Mouse (Mus musculus) lung, embryonic 16.5 days (tissue): ENCODE measurements around the gene Ezr. TPM values are rescaled to one million over a fixed set of nuclear protein-coding genes. Genes with fewer than 3 reads are reported as not detected.

ENCODE experiments used
- ATAC-seq: fragments of 200-750 bp; cut with Nextera tagmentation; 2 replicates; pipeline ENCODE4 v1.8.0; 2017; ENCODE audit warnings: low read depth, mild to moderate bottlenecking, moderate library complexity
- H3K27ac ChIP-seq: fragments of 300-500 bp; sonication (generic); 2 replicates; pipeline ENCODE4 v1.5.1; 2014; ENCODE audit warnings: mild to moderate bottlenecking, control low read depth, low read length
- H3K27me3 ChIP-seq: fragments of 300-500 bp; sonication (generic); 2 replicates; pipeline ENCODE4 v1.6.1; 2014; ENCODE audit warnings: low read depth, low read length, mixed read lengths; ENCODE audit not compliant: control insufficient read depth, insufficient read depth
- H3K36me3 ChIP-seq: fragments of 300-500 bp; sonication (generic); 2 replicates; pipeline ENCODE4 v1.6.1; 2014; ENCODE audit warnings: low read length; ENCODE audit not compliant: control insufficient read depth, insufficient read depth
- H3K4me1 ChIP-seq: fragments of 300-500 bp; sonication (generic); replicated peaks from 2 replicates; pipeline ENCODE4 v1.6.1; 2014; ENCODE audit warnings: low read length, mixed read lengths; ENCODE audit not compliant: control insufficient read depth, insufficient read depth
- H3K4me2 ChIP-seq: fragments of 300-500 bp; sonication (generic); 2 replicates; pipeline ENCODE4 v1.6.1; 2014; ENCODE audit warnings: low read depth, low read length, control low read depth
- H3K4me3 ChIP-seq: fragments of 300-500 bp; sonication (generic); 2 replicates; pipeline ENCODE4 v1.5.1; 2014; ENCODE audit warnings: mild to moderate bottlenecking, low read length, control low read depth
- H3K9ac ChIP-seq: fragments of 300-500 bp; sonication (generic); 2 replicates; pipeline ENCODE4 v1.6.1; 2014; ENCODE audit warnings: low read length, control low read depth
- H3K9me3 ChIP-seq: fragments of 300-500 bp; sonication (generic); 2 replicates; pipeline ENCODE4 v1.6.1; 2016; ENCODE audit warnings: low read length; ENCODE audit not compliant: control insufficient read depth
- whole genome bisulfite sequencing: fragments of 180-500 bp; shearing (Covaris S2); extraction: QIAGEN DNeasy Blood & Tissue Kit; methylation state at CpG from one replicate; pipeline ENCODE4 v1.1.7; 2014; 5-methylcytosine and 5-hydroxymethylcytosine counted together
- polyA plus RNA-seq: library from polyadenylated mRNA; unstranded; fragments of >200 nt; fragmentation: Nextera tagmentation; extraction: Ambion mirVana; gene quantifications from 2 replicates; pipeline ENCODE4 v1.2.1, GENCODE M21; 2015

Ezr gene
- polyA plus RNA-seq = 154 and 168 TPM in 2 replicates

- H3K4me1 ChIP-seq = peaks cover 26% of the 10 kb centered on the region
- peak within 1 kb of the TSS; percentile 92 for H3K4me2 ChIP-seq
- H3K27me3 ChIP-seq = no peaks in the 10 kb centered on the region
- no peaks in the 10 kb centered on the region for H3K36me3 ChIP-seq
- ATAC-seq = peak; percentile 89
- peak within 1 kb of the TSS; percentile 84 for H3K4me3 ChIP-seq
- peak within 1 kb of the TSS; percentile 96 for H3K27ac ChIP-seq
- no peaks in the 10 kb centered on the region for H3K9me3 ChIP-seq
- under 1% methylated on average over 52 of the region's 52 CpGs for WGBS
- H3K9ac ChIP-seq = peak within 1 kb of the TSS; percentile 83
These were observed at the start of gene Ezr for GRCm38 (mm10) chr17:6782611-6783005. Gene Ezr (minus strand): TSS chr17:6782784.

- H3K36me3 ChIP-seq = no peaks in the 10 kb centered on the region
- H3K27ac ChIP-seq = peak overlapping the region; percentile 99
- ATAC-seq = no peak
- no peaks in the 10 kb centered on the region for H3K9me3 ChIP-seq
- H3K4me3 ChIP-seq = no peak overlapping the region
- no peak overlapping the region for H3K9ac ChIP-seq
- WGBS = 43% methylated on average over 1 of the region's 1 CpGs
- H3K4me2 ChIP-seq = no peak overlapping the region
- H3K27me3 ChIP-seq = no peaks in the 10 kb centered on the region
- peaks cover 8% of the 10 kb centered on the region; the same call in 1 of the 2 replicates for H3K4me1 ChIP-seq
These were observed 47.5 kb upstream of the Ezr start for GRCm38 (mm10) chr17:6830004-6830592.

- Histone ChIP-seq H3K36me3 (no peaks in the 10 kb centered on the region), H3K4me1 (peaks cover 8% of the 10 kb centered on the region; the same call in 1 of the 2 replicates), H3K27me3 (no peaks in the 10 kb centered on the region), H3K9ac (peak overlapping the region; percentile 79), H3K4me3 (peak overlapping the region; percentile 66), H3K27ac (peak overlapping the region; percentile 99), H3K9me3 (no peaks in the 10 kb centered on the region), H3K4me2 (peak overlapping the region; percentile 91)
- no peak for ATAC-seq
- 45% methylated on average over 7 of the region's 7 CpGs for WGBS
These were observed 46.1 kb upstream of the Ezr start for GRCm38 (mm10) chr17:6828531-6829150.

GRCm38 (mm10) chr17:6827740-6828461, 45.3 kb upstream of the Ezr start:
- peak overlapping the region; percentile 79 for H3K9ac ChIP-seq
- H3K27ac ChIP-seq = peak overlapping the region; percentile 99
- no peaks in the 10 kb centered on the region for H3K27me3 ChIP-seq
- peak overlapping the region; percentile 66 for H3K4me3 ChIP-seq
- no peaks in the 10 kb centered on the region for H3K36me3 ChIP-seq
- under 1% methylated on average over 64 of the region's 64 CpGs for WGBS
- ATAC-seq = peak; percentile 97
- peak overlapping the region; percentile 91 for H3K4me2 ChIP-seq
- H3K9me3 ChIP-seq = no peaks in the 10 kb centered on the region
- peaks cover 8% of the 10 kb centered on the region; the same call in 1 of the 2 replicates for H3K4me1 ChIP-seq

GRCm38 (mm10) chr17:6827159-6827733, 44.7 kb upstream of the Ezr start:
- Histone ChIP-seq H3K4me2 (peak overlapping the region; percentile 91), H3K4me3 (peak overlapping the region; percentile 66), H3K27me3 (no peaks in the 10 kb centered on the region), H3K36me3 (no peaks in the 10 kb centered on the region), H3K4me1 (peaks cover 8% of the 10 kb centered on the region; the same call in 1 of the 2 replicates), H3K9me3 (no peaks in the 10 kb centered on the region), H3K27ac (peak overlapping the region; percentile 99), H3K9ac (peak overlapping the region; percentile 79)
- ATAC-seq = peak; percentile 13
- 25% methylated on average over 10 of the region's 10 CpGs for WGBS

- Histone ChIP-seq H3K36me3 (no peaks in the 10 kb centered on the region), H3K27me3 (no peaks in the 10 kb centered on the region), H3K4me3 (no peak overlapping the region), H3K4me2 (no peak overlapping the region), H3K9me3 (no peaks in the 10 kb centered on the region), H3K27ac (no peak overlapping the region), H3K4me1 (peaks cover 18% of the 10 kb centered on the region), H3K9ac (no peak overlapping the region)
- ATAC-seq = no peak
- WGBS = 64% methylated on average over 5 of the region's 5 CpGs
These were observed 34.2 kb upstream of the Ezr start for GRCm38 (mm10) chr17:6816796-6817195.

GRCm38 (mm10) chr17:6816151-6816550, 33.6 kb upstream of the Ezr start:
- Histone ChIP-seq H3K27me3 (no peaks in the 10 kb centered on the region), H3K36me3 (no peaks in the 10 kb centered on the region), H3K9me3 (no peaks in the 10 kb centered on the region), H3K4me2 (no peak overlapping the region), H3K9ac (no peak overlapping the region), H3K4me3 (no peak overlapping the region), H3K4me1 (peaks cover 18% of the 10 kb centered on the region), H3K27ac (no peak overlapping the region)
- 59% methylated on average over 1 of the region's 1 CpGs for WGBS
- no peak for ATAC-seq

DNA sequence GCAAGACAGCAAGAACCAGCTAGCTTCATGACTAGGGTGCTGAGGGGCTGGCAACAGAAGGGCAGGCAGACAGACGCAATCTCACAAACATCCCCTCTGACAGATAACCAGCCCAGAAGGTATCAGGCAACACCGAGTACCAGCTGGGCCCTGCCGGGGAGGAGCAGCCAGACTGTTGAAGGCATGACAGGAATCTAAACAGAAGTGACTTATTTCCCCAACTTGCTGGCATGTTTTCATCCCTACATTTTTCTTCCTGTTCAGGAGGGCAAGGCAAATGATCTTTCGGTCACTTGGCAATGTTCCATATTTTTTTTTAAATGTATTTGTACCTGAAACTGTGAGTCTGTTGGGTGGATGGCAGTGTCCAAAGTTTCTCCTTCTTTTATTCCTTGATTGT, 32.1 kb upstream of the Ezr start:
- no peak overlapping the region for H3K9ac ChIP-seq
- no peaks in the 10 kb centered on the region for H3K27me3 ChIP-seq
- WGBS = 14% methylated on average over 4 of the region's 4 CpGs
- no peaks in the 10 kb centered on the region for H3K36me3 ChIP-seq
- ATAC-seq = 0 out of 2 replicates have a peak, but pooled peaks have one; percentile 24
- H3K4me1 ChIP-seq = peaks cover 18% of the 10 kb centered on the region
- no peak overlapping the region for H3K4me3 ChIP-seq
- no peak overlapping the region for H3K27ac ChIP-seq
- no peak overlapping the region for H3K4me2 ChIP-seq
- H3K9me3 ChIP-seq = no peaks in the 10 kb centered on the region

GRCm38 (mm10) chr17:6812851-6813191, 30.2 kb upstream of the Ezr start:
- Histone ChIP-seq H3K4me1 (peaks cover 22% of the 10 kb centered on the region), H3K9me3 (no peaks in the 10 kb centered on the region), H3K4me3 (no peak overlapping the region), H3K27ac (peak overlapping the region; percentile 51), H3K9ac (0 out of 2 replicates have a peak overlapping the region, but pooled peaks have one; percentile 8), H3K27me3 (no peaks in the 10 kb centered on the region), H3K4me2 (no peak overlapping the region), H3K36me3 (no peaks in the 10 kb centered on the region)
- 25% methylated on average over 3 of the region's 3 CpGs for WGBS
- ATAC-seq = peak; percentile 67
